Mouse (Mus musculus): ENCODE data around the gene Isoc2a.

- TF ChIP-seq CTCF (IDR thresholded peaks at IDR 0.05; ENCODE audit: insufficient read depth, low read depth, low read length) (no peak), POLR2A (IDR thresholded peaks at IDR 0.05; ENCODE audit: insufficient read depth, low read depth, low read length) (no peak)
These were observed 17.5 kb upstream of the Isoc2a start for GRCm38 (mm10) chr7:4859418-4859978.

Measured in olfactory bulb, adult 2 months (tissue).